In genomic region chr10:62679833-62680232, GRCm38 (mm10) we compare ENCODE assay signal across 17 mouse cellular contexts. TPM values are rescaled to one million over a fixed set of nuclear protein-coding genes. Genes with fewer than 3 reads are reported as not detected.
DNase-seq lines count a peak whose midpoint lies in the region; ATAC-seq and TF ChIP-seq lines count a peak whose summit lies in the region.
"Had no signal": no experiment of that assay in that cellular context is flagged by ENCODE, and none has a peak within 500 bp of the region (broad histone marks: within the 10 kb centered on the region; RNA-seq: fewer than 3 reads in every experiment).

No protein-coding gene starts in this region.

- no peak for TF ChIP-seq EP300 in liver, embryonic 14.5 days (IDR thresholded peaks at IDR 0.05; ENCODE audit: low read depth)

- DNase-seq in forebrain, postnatal 0 days = no peak
- no peak for DNase-seq in liver, embryonic 14.5 days (ENCODE audit: low read depth in 3 of 3, low spot score in 3 of 3)
- no peak for DNase-seq in liver, embryonic 11.5 days (ENCODE audit: low spot score)
- no peak for DNase-seq in brain, embryonic 14.5 days (ENCODE audit: low read depth)
- no peak for DNase-seq in ovary, postnatal 10 days (ENCODE audit: low spot score)
- DNase-seq: cerebellum, adult 18-20 months; gastrocnemius, postnatal 10 days; kidney, adult 8-10 months; left cerebral cortex, postnatal 4 days had no signal

- H3K4me1 ChIP-seq in forebrain, postnatal 0 days (ENCODE audit: insufficient read depth) = no peaks in the 10 kb centered on the region
- H3K4me1 ChIP-seq in forebrain, embryonic 13.5 days = no peaks in the 10 kb centered on the region
- H3K4me1 ChIP-seq in liver, embryonic 14.5 days (replicated peaks; ENCODE audit: control insufficient read depth in 2 of 2, insufficient read depth in 2 of 2, low read length in 1 of 2) = no peaks in the 10 kb centered on the region
- no peaks in the 10 kb centered on the region for H3K4me1 ChIP-seq in liver, embryonic 11.5 days (replicated peaks; ENCODE audit: control insufficient read depth, insufficient read depth, low read length)
- H3K4me1 ChIP-seq in E14TG2a.4 (replicated peaks; ENCODE audit: low read depth, low read length) = peaks cover 8% of the 10 kb centered on the region; the same call in 1 of the 2 replicates
- H3K4me1 ChIP-seq: heart, embryonic 13.5 days; hindbrain, embryonic 12.5 days; lung, embryonic 15.5 days had no signal

- no peak overlapping the region for H3K27ac ChIP-seq in forebrain, postnatal 0 days (ENCODE audit: low read depth, low read length)
- H3K27ac ChIP-seq in forebrain, embryonic 13.5 days = no peak overlapping the region
- no peak overlapping the region for H3K27ac ChIP-seq in liver, embryonic 14.5 days
- H3K27ac ChIP-seq in liver, embryonic 11.5 days (ENCODE audit: low read depth, low read length) = no peak overlapping the region
- H3K27ac ChIP-seq: heart, embryonic 13.5 days; hindbrain, embryonic 12.5 days; lung, embryonic 15.5 days; midbrain, embryonic 10.5 days had no signal

- H3K36me3 ChIP-seq in forebrain, postnatal 0 days (ENCODE audit: insufficient read depth) = no peaks in the 10 kb centered on the region
- H3K36me3 ChIP-seq in forebrain, embryonic 13.5 days (ENCODE audit: poor library complexity, severe bottlenecking) = no peaks in the 10 kb centered on the region
- no peaks in the 10 kb centered on the region for H3K36me3 ChIP-seq in liver, embryonic 14.5 days (replicated peaks; ENCODE audit: control insufficient read depth, insufficient read depth, low read depth)
- no peaks in the 10 kb centered on the region for H3K36me3 ChIP-seq in liver, embryonic 11.5 days (ENCODE audit: control insufficient read depth, insufficient read depth, low read length)
- no peaks in the 10 kb centered on the region for H3K36me3 ChIP-seq in E14TG2a.4 (ENCODE audit: insufficient read depth, low read length)
- H3K36me3 ChIP-seq: heart, embryonic 13.5 days; hindbrain, embryonic 12.5 days; lung, embryonic 15.5 days; midbrain, embryonic 10.5 days had no signal

- 84% methylated on average over 1 of the region's 1 CpGs for WGBS in forebrain, postnatal 0 days
- WGBS in forebrain, embryonic 13.5 days = 53% methylated on average over 1 of the region's 1 CpGs
- WGBS in liver, embryonic 14.5 days (ENCODE audit: insufficient replicate concordance) = 62% methylated on average over 1 of the region's 1 CpGs
- 64% methylated on average over 1 of the region's 1 CpGs for WGBS in liver, embryonic 11.5 days

- H3K9me3 ChIP-seq in forebrain, postnatal 0 days (ENCODE audit: low read length) = no peaks in the 10 kb centered on the region
- peaks cover 6% of the 10 kb centered on the region; the same call in 1 of the 2 replicates for H3K9me3 ChIP-seq in forebrain, embryonic 13.5 days (replicated peaks)
- H3K9me3 ChIP-seq in liver, embryonic 14.5 days (ENCODE audit: control insufficient read depth, low read length) = peaks cover 3% of the 10 kb centered on the region
- H3K9me3 ChIP-seq in liver, embryonic 11.5 days (ENCODE audit: control insufficient read depth, low read length) = peaks cover 2% of the 10 kb centered on the region; the same call in 1 of the 2 replicates
- H3K9me3 ChIP-seq in E14TG2a.4 (ENCODE audit: low read length) = peaks cover 4% of the 10 kb centered on the region
- H3K9me3 ChIP-seq: hindbrain, embryonic 12.5 days; lung, embryonic 15.5 days had no signal

- no peak overlapping the region for H3K4me2 ChIP-seq in forebrain, postnatal 0 days (ENCODE audit: low read depth)
- no peak overlapping the region for H3K4me2 ChIP-seq in forebrain, embryonic 13.5 days
- H3K4me2 ChIP-seq in liver, embryonic 14.5 days (ENCODE audit: low read depth) = no peak overlapping the region
- H3K4me2 ChIP-seq in liver, embryonic 11.5 days = no peak overlapping the region
- H3K4me2 ChIP-seq: heart, embryonic 13.5 days; hindbrain, embryonic 12.5 days; lung, embryonic 15.5 days had no signal

- H3K9ac ChIP-seq in forebrain, postnatal 0 days = no peak overlapping the region
- no peak overlapping the region for H3K9ac ChIP-seq in forebrain, embryonic 13.5 days
- H3K9ac ChIP-seq in liver, embryonic 14.5 days (replicated peaks) = no peak overlapping the region
- H3K9ac ChIP-seq in liver, embryonic 11.5 days (ENCODE audit: low read depth, low read length) = no peak overlapping the region
- H3K9ac ChIP-seq: heart, embryonic 13.5 days; hindbrain, embryonic 12.5 days; lung, embryonic 15.5 days had no signal

- TF ChIP-seq POLR2A in brain, embryonic 14.5 days (IDR thresholded peaks at IDR 0.05; ENCODE audit: borderline replicate concordance, extremely low read depth, insufficient read depth, insufficient read length, poor library complexity, severe bottlenecking) = no peak

- H3K27me3 ChIP-seq in forebrain, postnatal 0 days (ENCODE audit: insufficient read depth, low read length) = no peaks in the 10 kb centered on the region
- H3K27me3 ChIP-seq in forebrain, embryonic 13.5 days = peaks cover 14% of the 10 kb centered on the region; the same call in 1 of the 2 replicates
- no peaks in the 10 kb centered on the region for H3K27me3 ChIP-seq in liver, embryonic 14.5 days (ENCODE audit: control insufficient read depth, insufficient read depth, low read length)
- H3K27me3 ChIP-seq in liver, embryonic 11.5 days (replicated peaks; ENCODE audit: control insufficient read depth, insufficient read depth, low read length) = no peaks in the 10 kb centered on the region
- H3K27me3 ChIP-seq in E14TG2a.4 (ENCODE audit: insufficient read depth, low read length) = peaks cover 11% of the 10 kb centered on the region
- H3K27me3 ChIP-seq: lung, embryonic 15.5 days had no signal

- peak; percentile 35 for TF ChIP-seq CTCF in forebrain, postnatal 0 days (IDR thresholded peaks at IDR 0.05; ENCODE audit: low read depth)
- peak; percentile 60 for TF ChIP-seq CTCF in liver, embryonic 14.5 days (IDR thresholded peaks at IDR 0.05; ENCODE audit: low read depth)
- peak; percentile 82 for TF ChIP-seq CTCF in E14TG2a.4 (conservative IDR thresholded peaks at IDR 0.05; ENCODE audit: low read length)
- peak; percentile 38; the same call in 1 of the 2 replicates for TF ChIP-seq CTCF in brain, embryonic 14.5 days (IDR thresholded peaks at IDR 0.05; ENCODE audit: borderline replicate concordance, extremely low read depth, insufficient read depth, insufficient read length)

- H3K4me3 ChIP-seq in forebrain, postnatal 0 days (ENCODE audit: low read depth, low read length) = no peak overlapping the region
- H3K4me3 ChIP-seq in forebrain, embryonic 13.5 days = no peak overlapping the region
- H3K4me3 ChIP-seq in liver, embryonic 14.5 days (ENCODE audit: insufficient read depth in 1 of 2, low read depth in 2 of 2, low read length in 2 of 2) = no peak overlapping the region
- no peak overlapping the region for H3K4me3 ChIP-seq in liver, embryonic 11.5 days (ENCODE audit: low read depth, low read length)
- H3K4me3 ChIP-seq in E14TG2a.4 (replicated peaks; ENCODE audit: low read length) = no peak overlapping the region
- H3K4me3 ChIP-seq: heart, embryonic 13.5 days; hindbrain, embryonic 12.5 days; lung, embryonic 15.5 days; midbrain, embryonic 10.5 days had no signal

- no peak for ATAC-seq in forebrain, postnatal 0 days
- ATAC-seq in forebrain, embryonic 13.5 days = no peak
- ATAC-seq in liver, embryonic 14.5 days (ENCODE audit: insufficient read depth) = no peak
- no peak for ATAC-seq in liver, embryonic 11.5 days (replicated peaks; ENCODE audit: low FRiP score)
- no peak for ATAC-seq in erythroblast, adult 5-6 weeks (replicated peaks; ENCODE audit: low FRiP score, poor library complexity, severe bottlenecking)

RNA-seq across cellular contexts. Expression of gene Ddx50, which starts 28.8 kb away (rescaled TPM):
- total RNA-seq in forebrain, postnatal 0 days (2014; rRNA removed) = 77.4 and 91.0 TPM in 2 replicates
- 73.1 and 74.5 TPM in 2 replicates for polyA plus RNA-seq in forebrain, postnatal 0 days (2015; fragmentation: Nextera tagmentation; extraction: Ambion mirVana)
- 107 and 116 TPM in 2 replicates for polyA plus RNA-seq in forebrain, embryonic 13.5 days (2015; fragmentation: Nextera tagmentation; extraction: Ambion mirVana)
- 9.9 and 22.7 TPM in 2 replicates for polyA plus RNA-seq in liver, embryonic 14.5 days (2012; rRNA removed)
- 36.7 and 41.0 TPM in 2 replicates for polyA plus RNA-seq in liver, embryonic 14.5 days (2014; fragmentation: Nextera tagmentation; extraction: Ambion mirVana)
- 89.8 and 90.1 TPM in 2 replicates for polyA plus RNA-seq in liver, embryonic 11.5 days (2014; fragmentation: Nextera tagmentation; extraction: Ambion mirVana)
- polyA plus RNA-seq in brain, embryonic 14.5 days (2012; rRNA removed) = 63.0 and 66.6 TPM in 2 replicates
- total RNA-seq in erythroblast, adult 5-6 weeks (2015; ENCODE audit: low replicate concordance) = 38.0 and 41.0 TPM in 2 replicates
- 21.0 and 22.2 TPM in 2 replicates for total RNA-seq in erythroblast, adult 5-6 weeks (2017; ENCODE audit: low replicate concordance)

RNA-seq across cellular contexts. Expression of gene Stox1, which starts 46.1 kb away (rescaled TPM):
- 4.3 and 6.1 TPM in 2 replicates for total RNA-seq in forebrain, postnatal 0 days (2014; rRNA removed)
- 3.9 and 6.9 TPM in 2 replicates for polyA plus RNA-seq in forebrain, postnatal 0 days (2015; fragmentation: Nextera tagmentation; extraction: Ambion mirVana)
- 2.5 and 3.2 TPM in 2 replicates for polyA plus RNA-seq in forebrain, embryonic 13.5 days (2015; fragmentation: Nextera tagmentation; extraction: Ambion mirVana)
- 0.13 and 0.21 TPM in 2 replicates for polyA plus RNA-seq in liver, embryonic 14.5 days (2012; rRNA removed)
- 0.04 and 0.34 TPM in 2 replicates for polyA plus RNA-seq in liver, embryonic 14.5 days (2014; fragmentation: Nextera tagmentation; extraction: Ambion mirVana)
- polyA plus RNA-seq in liver, embryonic 11.5 days (2014; fragmentation: Nextera tagmentation; extraction: Ambion mirVana) = 0.47 and 1.0 TPM in 2 replicates
- 1.8 and 4.1 TPM in 2 replicates for polyA plus RNA-seq in brain, embryonic 14.5 days (2012; rRNA removed)
- not detected in 2 replicates for total RNA-seq in erythroblast, adult 5-6 weeks (2015; ENCODE audit: low replicate concordance)
- total RNA-seq in erythroblast, adult 5-6 weeks (2017; ENCODE audit: low replicate concordance) = not detected in 2 replicates
- polyA plus RNA-seq: C2C12 had no signal
